Mouse (Mus musculus) ES-Bruce4 (cell line): ENCODE results near the gene Poglut1.

Source experiments
- CTCF ChIP-seq: IDR thresholded peaks from one replicate; pipeline ENCODE4 v1.8.1; 2011; ENCODE audit warnings: low read depth, low read length
- EP300 ChIP-seq: IDR thresholded peaks from 2 replicates; pipeline ENCODE4 v1.6.1; 2011; ENCODE audit warnings: low read depth, low read length; ENCODE audit not compliant: insufficient read depth
- POLR2A ChIP-seq: IDR thresholded peaks from one replicate; pipeline ENCODE4 v1.8.1; 2011; ENCODE audit warnings: low read length; ENCODE audit not compliant: insufficient read depth

DNA sequence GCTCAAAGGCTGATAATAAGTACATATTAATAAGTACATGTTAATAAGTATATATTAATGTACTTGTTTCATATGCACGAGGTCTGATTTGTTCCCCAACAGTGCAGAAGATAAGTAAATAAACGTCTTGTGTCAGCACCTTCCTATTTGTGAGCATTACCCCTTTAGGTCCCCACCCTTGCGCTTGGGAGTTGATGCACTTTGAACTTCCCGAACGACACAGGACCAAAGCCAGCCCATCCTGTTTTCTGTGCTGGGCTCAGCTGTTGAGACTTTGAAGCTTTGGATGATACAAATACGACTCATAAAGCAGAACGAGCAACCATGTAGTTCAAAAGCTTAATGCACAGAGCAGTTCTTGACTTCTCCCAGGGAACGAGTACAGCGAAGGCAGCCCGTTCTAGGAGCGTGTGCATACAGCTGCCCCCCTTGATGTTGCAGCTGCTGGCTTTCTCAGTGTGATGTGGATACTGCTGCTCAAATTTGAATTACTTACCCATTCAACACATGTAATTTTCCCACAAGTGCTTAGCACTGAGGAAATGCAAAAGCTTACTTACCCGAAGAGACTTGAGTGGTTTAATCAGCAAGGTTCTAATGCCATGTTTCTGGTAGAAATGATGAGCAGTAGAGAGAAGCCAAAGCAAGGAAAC, 42.1 kb upstream of the Poglut1 start:
- TF ChIP-seq POLR2A (no peak), CTCF (no peak), EP300 (no peak)
